Mouse (Mus musculus): ENCODE measurements around the gene Rnf121. TPM values are rescaled to one million over a fixed set of nuclear protein-coding genes. Genes with fewer than 3 reads are reported as not detected.

Gene Rnf121
- total and polyA plus RNA-seq, 3 experiments: 20.7 to 23.9 (median 21.3) TPM

DNA sequence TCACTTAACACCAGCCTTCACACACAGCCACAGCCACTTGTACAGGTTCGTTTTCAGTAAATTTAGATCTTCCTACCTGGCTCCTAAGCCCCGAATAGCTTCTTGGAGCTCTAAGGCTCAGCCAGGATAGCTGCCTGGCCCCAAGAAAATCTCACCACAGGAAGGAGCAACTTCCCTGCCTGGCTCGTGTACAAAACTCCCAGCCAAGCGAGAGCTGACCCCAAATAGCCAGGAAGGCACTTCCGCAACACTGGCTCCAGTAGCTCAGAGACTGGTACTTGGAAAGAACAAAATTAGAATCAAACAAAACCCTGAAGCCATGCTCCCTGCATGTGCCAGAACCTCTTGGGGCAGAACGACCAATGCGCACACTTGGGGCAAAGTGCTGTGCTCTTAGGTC is 47.2 kb downstream of the Rnf121 start:
- peak overlapping the region; percentile 61 for H3K4me3 ChIP-seq
- intact Hi-C loops (cut with DNase I): loop anchor here (5.0 kb wide), 1 partner anchor 86 kb away; the partner anchor contains the start of genes Lrrc51 and Numa1
- WGBS: 11% methylated on average over 7 of the region's 7 CpGs

DNA sequence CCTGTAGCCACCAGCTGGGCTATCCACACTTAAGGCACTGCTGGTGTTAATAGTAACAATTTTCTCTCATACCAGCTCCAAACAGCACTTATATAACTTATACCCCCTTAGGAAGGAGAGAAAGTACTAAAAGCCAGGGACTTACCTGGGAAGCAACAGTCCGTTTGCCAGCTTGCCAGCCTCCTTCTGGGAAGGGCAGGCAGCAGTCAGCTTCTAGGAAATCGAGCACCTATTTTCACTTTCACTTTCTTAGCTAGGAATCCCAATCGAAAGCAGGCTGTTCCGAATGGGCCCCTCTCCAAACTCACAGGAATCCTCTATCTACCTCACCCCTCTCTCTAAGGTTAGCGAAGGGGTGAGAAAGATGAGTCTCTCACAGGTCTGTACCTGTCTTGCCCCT is 47.8 kb downstream of the Rnf121 start:
- no peaks in the 10 kb centered on the region for H3K27me3 ChIP-seq (ENCODE audit: control insufficient read depth, insufficient read depth, low read length)
- intact Hi-C loops (cut with DNase I): loop anchor here (2.0 to 5.0 kb wide), 2 partner anchors 19 to 85 kb away; partner anchors contain the start of genes Lrrc51 and Numa1
- H3K4me3 ChIP-seq: peak overlapping the region; percentile 61
- H3K9ac ChIP-seq (ENCODE audit: low read depth, low read length): peak overlapping the region; percentile 74
- peak overlapping the region; percentile 86 for H3K27ac ChIP-seq
- TF ChIP-seq POLR2A (IDR thresholded peaks at IDR 0.05; ENCODE audit: insufficient read depth, low read depth, low read length) (peak; percentile 66), EP300 (IDR thresholded peaks at IDR 0.05; ENCODE audit: insufficient read depth, low read depth, low read length) (no peak), CTCF (IDR thresholded peaks at IDR 0.05) (no peak)
- peaks cover 14% of the 10 kb centered on the region for H3K36me3 ChIP-seq (ENCODE audit: control insufficient read depth, insufficient read depth, low read length)
- H3K79me2 ChIP-seq (replicated peaks; ENCODE audit: control insufficient read depth, insufficient read depth, low read length): no peaks in the 10 kb centered on the region
- DNase-seq: peak; percentile 41 to 45
- WGBS: 14% methylated on average over 5 of the region's 5 CpGs
- peaks cover 13% of the 10 kb centered on the region for H3K4me1 ChIP-seq (ENCODE audit: control insufficient read depth, insufficient read depth, low read length)

More for the DNA sequence above, 47.2 kb downstream of the Rnf121 start:
- H3K4me1 ChIP-seq (ENCODE audit: control insufficient read depth, insufficient read depth, low read length): peaks cover 13% of the 10 kb centered on the region
- peaks cover 11% of the 10 kb centered on the region for H3K36me3 ChIP-seq (ENCODE audit: control insufficient read depth, insufficient read depth, low read length)
- peak overlapping the region; percentile 74 for H3K9ac ChIP-seq (ENCODE audit: low read depth, low read length)
- no peaks in the 10 kb centered on the region for H3K27me3 ChIP-seq (ENCODE audit: control insufficient read depth, insufficient read depth, low read length)
- TF ChIP-seq CTCF (IDR thresholded peaks at IDR 0.05): no peak
- TF ChIP-seq EP300 (IDR thresholded peaks at IDR 0.05; ENCODE audit: insufficient read depth, low read depth, low read length): no peak
- TF ChIP-seq POLR2A (IDR thresholded peaks at IDR 0.05; ENCODE audit: insufficient read depth, low read depth, low read length): no peak
- peak overlapping the region; percentile 86 for H3K27ac ChIP-seq
- peak; percentile 58 to 65 for DNase-seq
- no peaks in the 10 kb centered on the region for H3K79me2 ChIP-seq (replicated peaks; ENCODE audit: control insufficient read depth, insufficient read depth, low read length)

GRCm38 (mm10) chr7:102016936-102017335 is 48.3 kb downstream of the Rnf121 start:
- peak overlapping the region; percentile 86 for H3K27ac ChIP-seq
- no peaks in the 10 kb centered on the region for H3K79me2 ChIP-seq (replicated peaks; ENCODE audit: control insufficient read depth, insufficient read depth, low read length)
- no peak for TF ChIP-seq CTCF (IDR thresholded peaks at IDR 0.05)
- no peak for TF ChIP-seq POLR2A (IDR thresholded peaks at IDR 0.05; ENCODE audit: insufficient read depth, low read depth, low read length)
- no peak for TF ChIP-seq EP300 (IDR thresholded peaks at IDR 0.05; ENCODE audit: insufficient read depth, low read depth, low read length)
- H3K27me3 ChIP-seq (ENCODE audit: control insufficient read depth, insufficient read depth, low read length): no peaks in the 10 kb centered on the region
- peak overlapping the region; percentile 74 for H3K9ac ChIP-seq (ENCODE audit: low read depth, low read length)
- peaks cover 14% of the 10 kb centered on the region for H3K36me3 ChIP-seq (ENCODE audit: control insufficient read depth, insufficient read depth, low read length)
- intact Hi-C loops (cut with DNase I): loop anchor here (2.0 to 5.0 kb wide), 2 partner anchors 18 to 85 kb away; partner anchors contain the start of genes Lrrc51 and Numa1
- DNase-seq: no peak
- peaks cover 13% of the 10 kb centered on the region for H3K4me1 ChIP-seq (ENCODE audit: control insufficient read depth, insufficient read depth, low read length)
- H3K4me3 ChIP-seq: peak overlapping the region; percentile 61
- WGBS: 36% methylated on average over 4 of the region's 4 CpGs

GRCm38 (mm10) chr7:102014995-102015394 is 50.3 kb downstream of the Rnf121 start:
- DNase-seq: no peak
- intact Hi-C loops (cut with DNase I): loop anchor here (5.0 kb wide), 1 partner anchor 83 kb away; the partner anchor contains the start of genes Lrrc51 and Numa1
- Histone ChIP-seq H3K36me3 (ENCODE audit: control insufficient read depth, insufficient read depth, low read length) (peaks cover 14% of the 10 kb centered on the region), H3K9ac (ENCODE audit: low read depth, low read length) (no peak overlapping the region), H3K4me1 (ENCODE audit: control insufficient read depth, insufficient read depth, low read length) (peaks cover 13% of the 10 kb centered on the region), H3K27me3 (ENCODE audit: control insufficient read depth, insufficient read depth, low read length) (no peaks in the 10 kb centered on the region), H3K79me2 (replicated peaks; ENCODE audit: control insufficient read depth, insufficient read depth, low read length) (no peaks in the 10 kb centered on the region), H3K4me3 (no peak overlapping the region), H3K27ac (no peak overlapping the region)
- TF ChIP-seq CTCF (IDR thresholded peaks at IDR 0.05) (no peak), EP300 (IDR thresholded peaks at IDR 0.05; ENCODE audit: insufficient read depth, low read depth, low read length) (no peak), POLR2A (IDR thresholded peaks at IDR 0.05; ENCODE audit: insufficient read depth, low read depth, low read length) (no peak)
- 86% methylated on average over 2 of the region's 2 CpGs for WGBS

DNA sequence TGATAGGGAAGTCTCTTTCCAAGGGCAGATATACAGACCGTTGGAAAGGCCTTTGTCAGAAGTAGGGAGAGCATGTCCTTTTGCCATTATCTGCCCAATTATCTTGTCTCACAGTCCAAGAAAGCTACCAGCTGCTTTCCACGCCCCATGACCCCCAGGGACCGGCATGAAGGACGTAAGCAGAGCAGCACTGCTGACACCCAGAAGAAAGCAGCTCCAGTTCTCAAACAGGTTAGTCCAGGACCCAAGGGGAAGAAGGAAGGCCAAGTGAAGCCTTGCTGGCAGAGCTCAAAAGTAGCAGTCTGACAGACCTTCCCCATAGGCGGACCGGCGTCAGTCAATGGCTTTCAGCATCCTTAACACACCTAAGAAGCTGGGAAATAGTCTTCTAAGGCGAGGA is 51.9 kb downstream of the Rnf121 start:
- Histone ChIP-seq H3K27me3 (ENCODE audit: control insufficient read depth, insufficient read depth, low read length) (no peaks in the 10 kb centered on the region), H3K79me2 (replicated peaks; ENCODE audit: control insufficient read depth, insufficient read depth, low read length) (no peaks in the 10 kb centered on the region), H3K27ac (no peak overlapping the region), H3K36me3 (ENCODE audit: control insufficient read depth, insufficient read depth, low read length) (peaks cover 13% of the 10 kb centered on the region), H3K9ac (ENCODE audit: low read depth, low read length) (no peak overlapping the region), H3K4me1 (ENCODE audit: control insufficient read depth, insufficient read depth, low read length) (peaks cover 9% of the 10 kb centered on the region), H3K4me3 (no peak overlapping the region)
- intact Hi-C loops (cut with DNase I): no loop called here
- DNase-seq: no peak
- whole genome bisulfite sequencing: 87% methylated on average over 8 of the region's 8 CpGs
- TF ChIP-seq CTCF (IDR thresholded peaks at IDR 0.05): no peak
- TF ChIP-seq EP300 (IDR thresholded peaks at IDR 0.05; ENCODE audit: insufficient read depth, low read depth, low read length): no peak
- TF ChIP-seq POLR2A (IDR thresholded peaks at IDR 0.05; ENCODE audit: insufficient read depth, low read depth, low read length): no peak

GRCm38 (mm10) chr7:102011855-102012254 is 53.4 kb downstream of the Rnf121 start:
- H3K36me3 ChIP-seq (ENCODE audit: control insufficient read depth, insufficient read depth, low read length): peaks cover 11% of the 10 kb centered on the region
- TF ChIP-seq POLR2A (IDR thresholded peaks at IDR 0.05; ENCODE audit: insufficient read depth, low read depth, low read length) (no peak), CTCF (IDR thresholded peaks at IDR 0.05) (no peak), EP300 (IDR thresholded peaks at IDR 0.05; ENCODE audit: insufficient read depth, low read depth, low read length) (no peak)
- intact Hi-C loops (cut with DNase I): no loop called here

More at GRCm38 (mm10) chr7:102011855-102012254, 53.4 kb downstream of the Rnf121 start:
- Histone ChIP-seq H3K9ac (ENCODE audit: low read depth, low read length) (no peak overlapping the region), H3K27me3 (ENCODE audit: control insufficient read depth, insufficient read depth, low read length) (no peaks in the 10 kb centered on the region), H3K4me3 (no peak overlapping the region), H3K79me2 (replicated peaks; ENCODE audit: control insufficient read depth, insufficient read depth, low read length) (no peaks in the 10 kb centered on the region), H3K4me1 (ENCODE audit: control insufficient read depth, insufficient read depth, low read length) (peaks cover 2% of the 10 kb centered on the region), H3K27ac (no peak overlapping the region)
- no peak for DNase-seq
- WGBS: 85% methylated on average over 9 of the region's 9 CpGs
